Mouse (Mus musculus) intestine, embryonic 14.5 days (tissue): ENCODE measurements around the gene Slc17a2. TPM values are rescaled to one million over a fixed set of nuclear protein-coding genes. Genes with fewer than 3 reads are reported as not detected.

Experiments used
- polyA plus RNA-seq: library from polyadenylated mRNA; unstranded; fragments of >200 nt; fragmentation: Nextera tagmentation; extraction: Ambion mirVana; gene quantifications from 2 replicates; pipeline ENCODE4 v1.2.1, GENCODE M21; 2014

Gene Slc17a2
- polyA plus RNA-seq, 1 experiment from 2014 or later: not detected

Other genes starting within 250 kb of the Slc17a2 start
- 9.3 and 9.7 TPM in 2 replicates for gene Hist1h3e, start 244.6 kb upstream of the Slc17a2 start, polyA plus RNA-seq
- gene Hist1h2ae, start 235.8 kb upstream of the Slc17a2 start, polyA plus RNA-seq: 106 and 114 TPM in 2 replicates
- 6.1 and 7.6 TPM in 2 replicates for gene Hist1h2bg, start 235.6 kb upstream of the Slc17a2 start, polyA plus RNA-seq
- 7.0 and 7.1 TPM in 2 replicates for gene Hist1h2bf, start 232.8 kb upstream of the Slc17a2 start, polyA plus RNA-seq
- gene Hist1h2ad, start 232.6 kb upstream of the Slc17a2 start, polyA plus RNA-seq: 2.2 and 4.2 TPM in 2 replicates
- 9.6 and 12.5 TPM in 2 replicates for gene Hist1h3d, start 231.2 kb upstream of the Slc17a2 start, polyA plus RNA-seq
- 111 and 114 TPM in 2 replicates for gene Hist1h4d, start 225.4 kb upstream of the Slc17a2 start, polyA plus RNA-seq
- gene Hist1h2be, start 185.9 kb upstream of the Slc17a2 start, polyA plus RNA-seq: 1.5 and 1.9 TPM in 2 replicates
- 16.6 and 19.2 TPM in 2 replicates for gene Hist1h1e, start 184.4 kb upstream of the Slc17a2 start, polyA plus RNA-seq
- gene Hist1h2ac, start 123.0 kb upstream of the Slc17a2 start, polyA plus RNA-seq: 1.4 and 1.6 TPM in 2 replicates
- 46.3 and 57.5 TPM in 2 replicates for gene Hist1h2bc, start 122.8 kb upstream of the Slc17a2 start, polyA plus RNA-seq
- gene Hist1h1t, start 111.2 kb upstream of the Slc17a2 start, polyA plus RNA-seq: 0.27 TPM in 1 of 2 replicates, not detected in the other
- 6.7 and 10.4 TPM in 2 replicates for gene Hist1h4c, start 108.5 kb upstream of the Slc17a2 start, polyA plus RNA-seq
- gene Hfe, start 96.1 kb upstream of the Slc17a2 start, polyA plus RNA-seq: 7.2 and 7.8 TPM in 2 replicates
- 24.4 and 30.8 TPM in 2 replicates for gene Hist1h1c, start 68.2 kb upstream of the Slc17a2 start, polyA plus RNA-seq
- gene Hist1h3c, start 61.4 kb upstream of the Slc17a2 start, polyA plus RNA-seq: 6.9 and 7.9 TPM in 2 replicates
- gene Hist1h2bb, start 60.3 kb upstream of the Slc17a2 start, polyA plus RNA-seq: 2.5 and 5.0 TPM in 2 replicates
- 49.6 and 49.8 TPM in 2 replicates for gene Hist1h2ab, start 55.9 kb upstream of the Slc17a2 start, polyA plus RNA-seq
- 13.9 and 15.5 TPM in 2 replicates for gene Hist1h3b, start 54.7 kb upstream of the Slc17a2 start, polyA plus RNA-seq
- 3.9 and 6.4 TPM in 2 replicates for gene Hist1h4b, start 50.0 kb upstream of the Slc17a2 start, polyA plus RNA-seq
- 0.65 and 1.3 TPM in 2 replicates for gene Hist1h4a, start 45.8 kb upstream of the Slc17a2 start, polyA plus RNA-seq
- 8.4 and 10.0 TPM in 2 replicates for gene Hist1h3a, start 44.6 kb upstream of the Slc17a2 start, polyA plus RNA-seq
- gene Hist1h1a, start 43.3 kb upstream of the Slc17a2 start, polyA plus RNA-seq: 3.1 and 4.2 TPM in 2 replicates
- gene Trim38, start 37.1 kb upstream of the Slc17a2 start, polyA plus RNA-seq: 0.12 TPM in 1 of 2 replicates, not detected in the other
- 0.04 and 0.08 TPM in 2 replicates for gene Slc17a3, start 32.4 kb downstream of the Slc17a2 start, polyA plus RNA-seq
- 0.31 and 0.53 TPM in 2 replicates for gene Slc17a1, start 60.8 kb downstream of the Slc17a2 start, polyA plus RNA-seq
- gene Slc17a4, start 108.0 kb downstream of the Slc17a2 start, polyA plus RNA-seq: 14.7 and 17.5 TPM in 2 replicates
- not detected in 2 replicates for gene Hist1h2ba, start 127.2 kb downstream of the Slc17a2 start, polyA plus RNA-seq
- gene Hist1h2aa, start 127.5 kb downstream of the Slc17a2 start, polyA plus RNA-seq: not detected in 2 replicates
- gene Scgn, start 184.2 kb downstream of the Slc17a2 start, polyA plus RNA-seq: 1.6 and 4.5 TPM in 2 replicates